Mouse (Mus musculus): ENCODE results near the gene Olfr193. TPM values are rescaled to one million over a fixed set of nuclear protein-coding genes. Genes with fewer than 3 reads are reported as not detected.
"Not testable (repeated sequence)": the region's sequence is repeated elsewhere in the genome, so short reads cannot be mapped to it uniquely, and the experiment has no call there.

Olfr193 gene
- polyA plus RNA-seq, 1 experiment from 2014 or later, result not detected

DNA sequence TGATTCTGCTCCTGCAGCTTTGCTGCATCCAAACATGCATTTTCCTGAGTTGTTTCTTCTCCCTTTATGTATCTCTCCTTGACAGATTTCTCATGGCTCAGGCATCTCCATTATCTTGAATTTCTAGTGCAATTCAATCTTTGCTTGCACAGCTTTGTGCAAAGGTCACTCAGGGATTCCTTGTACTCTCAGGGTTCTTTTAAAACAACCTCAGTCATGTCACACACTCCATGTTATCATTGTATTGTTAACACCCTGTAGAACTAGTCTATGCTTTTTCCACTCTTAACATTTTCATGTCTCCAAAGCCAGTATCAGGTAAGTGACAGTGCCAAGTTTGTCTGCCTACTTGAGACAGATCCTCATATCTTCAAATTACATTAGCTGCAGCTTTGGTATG lies 39.9 kb downstream of the Olfr193 start:
- H3K4me2 ChIP-seq, result no peak overlapping the region
- peaks cover 5% of the 10 kb centered on the region for H3K4me1 ChIP-seq
- ATAC-seq (ENCODE audit: extremely low read depth, insufficient number of reproducible peaks, low FRiP score, low TSS enrichment), result no peak
- no peaks in the 10 kb centered on the region for H3K9me3 ChIP-seq
- H3K27ac ChIP-seq (replicated peaks), result no peak overlapping the region
- H3K4me3 ChIP-seq, result no peak overlapping the region
- no peak overlapping the region for H3K9ac ChIP-seq
- H3K27me3 ChIP-seq (replicated peaks), result no peaks in the 10 kb centered on the region
- no peaks in the 10 kb centered on the region for H3K36me3 ChIP-seq

DNA sequence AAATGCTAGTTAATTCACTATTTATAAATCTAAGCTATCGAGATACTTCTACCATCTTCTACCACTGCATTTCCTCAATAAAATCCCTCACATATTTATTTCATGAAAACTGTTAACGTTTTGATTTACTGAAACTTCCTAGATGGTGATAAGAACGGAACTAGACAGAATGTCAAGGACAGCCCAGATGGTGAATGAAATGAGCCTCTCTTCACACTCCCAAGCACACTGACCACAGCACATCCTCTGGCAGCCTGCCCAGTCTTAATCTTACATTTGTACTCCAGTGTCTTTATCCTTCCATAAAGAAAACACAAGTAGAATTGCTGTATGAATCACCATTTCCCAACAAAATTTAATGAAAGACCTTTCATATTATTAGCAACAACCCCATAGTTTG lies 49.3 kb downstream of the Olfr193 start:
- not testable (repeated sequence) for H3K9me3 ChIP-seq; H3K36me3 ChIP-seq; H3K27ac ChIP-seq (replicated peaks); H3K27me3 ChIP-seq (replicated peaks); H3K4me2 ChIP-seq; H3K4me1 ChIP-seq; H3K9ac ChIP-seq; H3K4me3 ChIP-seq; ATAC-seq (ENCODE audit: extremely low read depth, insufficient number of reproducible peaks, low FRiP score, low TSS enrichment)
- 33% methylated on average over 3 of the region's 3 CpGs for WGBS

Other genes with a start within 250 kb of the Olfr193 start
- gene Olfr177, start 237.1 kb downstream of the Olfr193 start, polyA plus RNA-seq (2015; fragmentation: Nextera tagmentation; extraction: Ambion mirVana), result not detected in 2 replicates
- not detected in 2 replicates for gene Olfr178, start 219.8 kb downstream of the Olfr193 start, polyA plus RNA-seq (2015; fragmentation: Nextera tagmentation; extraction: Ambion mirVana)
- gene Olfr181, start 183.1 kb downstream of the Olfr193 start, polyA plus RNA-seq (2015; fragmentation: Nextera tagmentation; extraction: Ambion mirVana), result not detected in 2 replicates
- gene Olfr180, start 182.5 kb downstream of the Olfr193 start, polyA plus RNA-seq (2015; fragmentation: Nextera tagmentation; extraction: Ambion mirVana), result not detected in 2 replicates
- not detected in 2 replicates for gene Olfr183, start 116.5 kb downstream of the Olfr193 start, polyA plus RNA-seq (2015; fragmentation: Nextera tagmentation; extraction: Ambion mirVana)
- gene Olfr186, start 81.6 kb downstream of the Olfr193 start, polyA plus RNA-seq (2015; fragmentation: Nextera tagmentation; extraction: Ambion mirVana), result not detected in 2 replicates
- not detected in 2 replicates for gene Olfr187, start 72.1 kb downstream of the Olfr193 start, polyA plus RNA-seq (2015; fragmentation: Nextera tagmentation; extraction: Ambion mirVana)
- gene Olfr190, start 33.9 kb downstream of the Olfr193 start, polyA plus RNA-seq (2015; fragmentation: Nextera tagmentation; extraction: Ambion mirVana), result not detected in 2 replicates
- not detected in 2 replicates for gene Olfr191, start 22.1 kb downstream of the Olfr193 start, polyA plus RNA-seq (2015; fragmentation: Nextera tagmentation; extraction: Ambion mirVana)
- not detected in 2 replicates for gene Olfr194, start 9.2 kb upstream of the Olfr193 start, polyA plus RNA-seq (2015; fragmentation: Nextera tagmentation; extraction: Ambion mirVana)
- not detected in 2 replicates for gene Olfr195, start 35.2 kb upstream of the Olfr193 start, polyA plus RNA-seq (2015; fragmentation: Nextera tagmentation; extraction: Ambion mirVana)
- not detected in 2 replicates for gene Olfr196, start 58.6 kb upstream of the Olfr193 start, polyA plus RNA-seq (2015; fragmentation: Nextera tagmentation; extraction: Ambion mirVana)
- not detected in 2 replicates for gene Olfr198, start 91.7 kb upstream of the Olfr193 start, polyA plus RNA-seq (2015; fragmentation: Nextera tagmentation; extraction: Ambion mirVana)
- not detected in 2 replicates for gene Olfr199, start 107.9 kb upstream of the Olfr193 start, polyA plus RNA-seq (2015; fragmentation: Nextera tagmentation; extraction: Ambion mirVana)
- not detected in 2 replicates for gene Olfr201, start 160.8 kb upstream of the Olfr193 start, polyA plus RNA-seq (2015; fragmentation: Nextera tagmentation; extraction: Ambion mirVana)
- not detected in 2 replicates for gene Olfr202, start 174.9 kb upstream of the Olfr193 start, polyA plus RNA-seq (2015; fragmentation: Nextera tagmentation; extraction: Ambion mirVana)
- not detected in 2 replicates for gene Olfr203, start 187.0 kb upstream of the Olfr193 start, polyA plus RNA-seq (2015; fragmentation: Nextera tagmentation; extraction: Ambion mirVana)
- not detected in 2 replicates for gene Olfr204, start 206.4 kb upstream of the Olfr193 start, polyA plus RNA-seq (2015; fragmentation: Nextera tagmentation; extraction: Ambion mirVana)
- not detected in 2 replicates for gene Olfr205, start 219.3 kb upstream of the Olfr193 start, polyA plus RNA-seq (2015; fragmentation: Nextera tagmentation; extraction: Ambion mirVana)
- not detected in 2 replicates for gene Olfr206, start 237.4 kb upstream of the Olfr193 start, polyA plus RNA-seq (2015; fragmentation: Nextera tagmentation; extraction: Ambion mirVana)

Measured in heart, embryonic 13.5 days (tissue).